Mouse (Mus musculus) naive thymus-derived CD4-positive, alpha-beta T cell, adult 5 months (primary cell): Measurements from ENCODE around the gene Lrrc8a. TPM values are rescaled to one million over a fixed set of nuclear protein-coding genes. Genes with fewer than 3 reads are reported as not detected.

Source experiments
- polyA plus RNA-seq: library from polyadenylated mRNA; unstranded; fragments of 100-300 nt; shearing (Covaris generic); gene quantifications from one replicate; pipeline ENCODE4 v1.2.1, GENCODE M21; 2017

The Lrrc8a gene
- polyA plus RNA-seq, result 8.6 TPM

DNA sequence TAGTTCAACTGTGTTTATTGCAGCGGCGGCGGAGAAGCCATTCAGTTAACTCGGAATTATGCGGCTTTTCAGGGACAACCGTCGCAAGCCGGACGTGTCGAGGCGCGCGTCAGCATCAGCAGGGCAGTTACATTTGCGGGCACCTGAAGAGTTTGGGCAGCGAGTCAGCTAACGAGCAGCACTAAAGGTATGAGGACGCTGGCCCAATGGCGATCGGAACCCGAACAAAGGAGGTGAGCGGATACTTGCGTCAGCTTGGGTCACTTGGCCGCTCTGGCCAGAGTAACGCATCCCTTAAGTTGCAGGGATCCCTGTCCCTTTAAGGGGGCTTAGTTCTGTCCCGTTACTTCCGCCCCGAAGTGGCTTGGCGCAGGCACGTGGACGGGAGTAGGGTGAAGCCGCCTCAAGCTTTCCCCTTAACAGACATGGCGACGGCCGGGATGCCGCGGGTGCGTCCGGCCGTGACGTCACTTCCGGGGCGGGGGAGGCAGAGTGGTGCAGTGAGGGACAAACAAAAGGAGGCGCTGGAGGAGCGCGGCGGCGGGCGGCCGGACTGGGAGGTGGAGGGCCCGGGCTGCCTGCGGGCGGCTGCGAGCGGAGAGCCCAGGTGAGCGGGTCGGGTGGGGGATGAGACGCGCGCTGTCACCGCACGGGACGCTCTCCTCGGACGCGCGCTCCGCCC is at the start of gene Lrrc8a:
Lrrc8a (plus strand) TSS at position 517 of the 682 bp plus-strand sequence.

DNA sequence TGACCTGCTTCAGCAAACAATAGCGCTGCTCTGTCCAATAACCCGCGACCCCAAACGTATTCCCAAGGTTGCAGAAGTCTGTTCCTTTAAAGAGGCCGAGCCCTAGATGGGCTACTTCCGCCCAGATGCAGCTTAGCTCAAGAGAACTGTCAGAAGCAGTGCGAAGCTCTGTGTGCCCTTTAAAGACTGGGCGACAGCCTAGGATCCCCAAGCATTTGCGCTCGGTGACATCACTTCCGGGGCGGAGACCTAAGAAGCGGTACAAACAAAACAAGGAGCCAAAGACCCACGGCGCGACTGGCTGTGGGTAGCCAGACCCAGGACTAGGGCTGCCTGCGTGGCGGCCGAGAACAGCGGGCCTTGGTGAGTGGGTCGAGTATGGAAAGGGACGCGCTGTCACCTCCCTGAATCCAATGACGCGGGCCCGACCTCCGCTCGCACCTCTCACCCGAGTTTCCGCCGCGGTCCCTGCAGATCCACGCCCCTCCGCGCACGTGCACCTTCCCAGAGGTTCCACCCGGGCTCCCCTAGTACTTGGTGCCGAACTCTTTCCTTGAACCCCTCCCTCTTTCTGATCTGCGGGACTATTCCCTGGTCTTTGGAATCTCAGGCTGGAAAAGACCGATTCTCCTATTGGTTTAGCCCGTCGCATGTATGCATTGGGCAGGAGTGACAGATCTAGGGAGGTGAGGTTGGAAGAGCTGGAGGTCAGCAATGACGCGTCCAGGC is 31.7 kb upstream of the Lrrc8a start, which contains the start of gene Kyat1:
Kyat1 (minus strand) TSS at position 219 of the 729 bp plus-strand sequence.

GRCm38 (mm10) chr2:30240267-30240666 is 2.8 kb downstream of the Lrrc8a start, which contains the start of gene Gm28035:
TSS of gene Gm28035 (plus strand) at chr2:30240567.

GRCm38 (mm10) chr2:30265767-30266253 is 28.3 kb downstream of the Lrrc8a start, which contains the start of gene Phyhd1:
TSS of gene Phyhd1 (plus strand) at chr2:30266203.

DNA sequence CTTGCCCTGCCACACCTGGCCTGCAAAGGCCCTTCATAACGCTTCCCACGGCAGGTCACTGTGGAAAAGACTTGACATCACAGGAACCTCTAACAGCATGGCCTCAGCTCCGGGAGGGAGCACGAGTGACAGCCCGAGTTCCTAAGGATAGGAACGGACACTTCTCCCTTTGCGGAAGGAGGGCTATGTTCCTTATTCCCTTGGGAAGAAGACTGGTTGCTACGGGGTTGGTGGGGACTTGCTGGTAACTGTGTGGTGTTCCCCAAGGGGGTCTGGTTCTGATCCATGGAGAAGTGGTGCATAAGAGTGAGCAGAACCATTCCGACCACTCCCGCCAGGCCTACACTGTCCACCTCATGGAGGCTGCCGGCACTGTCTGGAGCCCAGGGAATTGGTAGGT is 43.2 kb downstream of the Lrrc8a start, which contains the start of gene Gm28038:
Gm28038 (plus strand) TSS at position 301 of the 400 bp plus-strand sequence.

DNA sequence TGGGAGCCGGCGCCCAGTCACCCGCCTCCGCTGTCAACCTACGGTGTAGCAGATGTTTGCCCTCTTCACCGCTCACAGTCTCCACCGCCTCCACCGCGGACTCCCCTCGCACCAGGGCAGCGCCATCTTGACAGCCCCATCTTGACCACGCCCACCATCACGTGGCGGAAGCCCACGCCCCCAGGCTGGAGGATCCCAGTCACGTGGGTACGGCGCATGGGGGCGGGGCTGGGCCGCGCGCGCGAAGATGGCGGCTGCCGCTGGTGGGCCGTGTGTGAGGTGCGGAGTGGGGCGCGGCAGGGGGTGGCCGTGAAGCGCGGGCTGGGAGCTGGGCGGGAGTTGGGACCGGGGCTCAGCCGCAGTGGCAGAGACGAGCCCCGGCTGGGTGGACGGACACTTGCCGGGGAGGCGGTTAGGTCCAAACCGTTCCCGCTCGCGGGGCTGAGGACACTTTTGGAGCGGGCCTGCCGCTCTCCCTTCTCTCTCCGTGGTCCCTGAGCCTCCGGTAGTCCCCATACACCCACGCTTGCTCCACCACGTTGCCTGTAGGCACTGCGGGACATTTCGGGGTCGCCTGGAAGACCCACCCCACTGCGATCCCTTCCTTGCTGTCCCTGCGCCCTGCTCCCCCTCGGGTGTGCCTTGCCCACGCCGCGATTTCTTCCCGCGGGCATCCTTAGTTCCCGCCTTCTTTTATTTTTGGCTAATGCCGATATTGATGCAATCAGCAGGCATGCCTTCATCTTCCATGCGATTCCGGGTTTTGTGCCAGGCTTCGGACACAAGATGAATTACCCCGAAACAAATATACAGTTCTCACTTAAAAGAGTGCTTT is 48.9 kb downstream of the Lrrc8a start, which contains the start of the genes Dolk and Nup188:
Dolk (minus strand) TSS at position 143 of the 835 bp plus-strand sequence.
Nup188 (plus strand) TSS at position 206 of the 835 bp plus-strand sequence.

Other genes starting within 250 kb of the Lrrc8a start
- gene Wdr34, start 188.8 kb upstream of the Lrrc8a start, polyA plus RNA-seq, result 0.96 TPM
- 330 TPM for gene Set, start 180.3 kb upstream of the Lrrc8a start, polyA plus RNA-seq
- gene Pkn3, start 160.0 kb upstream of the Lrrc8a start, polyA plus RNA-seq, result 0.70 TPM
- 8.6 TPM for gene Zdhhc12, start 144.1 kb upstream of the Lrrc8a start, polyA plus RNA-seq
- 53.2 TPM for gene Zer1, start 113.1 kb upstream of the Lrrc8a start, polyA plus RNA-seq
- gene Tbc1d13, start 104.0 kb upstream of the Lrrc8a start, polyA plus RNA-seq, result 4.4 TPM
- 24.0 TPM for gene Endog, start 66.2 kb upstream of the Lrrc8a start, polyA plus RNA-seq
- 30.0 TPM for gene Spout1, start 59.3 kb upstream of the Lrrc8a start, polyA plus RNA-seq
- gene Kyat1, start 31.9 kb upstream of the Lrrc8a start, polyA plus RNA-seq, result 8.2 TPM
- 5.4 TPM for gene Gm28035, start 2.9 kb downstream of the Lrrc8a start, polyA plus RNA-seq
- 5.3 TPM for gene Phyhd1, start 28.5 kb downstream of the Lrrc8a start, polyA plus RNA-seq
- gene Gm28038, start 43.3 kb downstream of the Lrrc8a start, polyA plus RNA-seq, result 2.9 TPM
- gene Dolk, start 48.6 kb downstream of the Lrrc8a start, polyA plus RNA-seq, result 14.8 TPM
- gene Nup188, start 48.7 kb downstream of the Lrrc8a start, polyA plus RNA-seq, result 21.5 TPM
- 99.2 TPM for gene Sh3glb2, start 121.6 kb downstream of the Lrrc8a start, polyA plus RNA-seq
- 5.2 TPM for gene Miga2, start 126.5 kb downstream of the Lrrc8a start, polyA plus RNA-seq
- gene Dolpp1, start 154.5 kb downstream of the Lrrc8a start, polyA plus RNA-seq, result 24.6 TPM
- gene Crat, start 178.1 kb downstream of the Lrrc8a start, polyA plus RNA-seq, result 8.2 TPM
- gene Ptpa, start 178.3 kb downstream of the Lrrc8a start, polyA plus RNA-seq, result 78.0 TPM
- 2.5 TPM for gene Ier5l, start 236.5 kb downstream of the Lrrc8a start, polyA plus RNA-seq